Mouse (Mus musculus) midbrain, postnatal 0 days (tissue): ENCODE measurements around the gene Tff2. TPM values are rescaled to one million over a fixed set of nuclear protein-coding genes. Genes with fewer than 3 reads are reported as not detected.

ENCODE experiments used
- ATAC-seq: fragments of 200-750 bp; cut with Nextera tagmentation; 2 replicates; pipeline ENCODE4 v1.8.0; 2017; ENCODE audit warnings: moderate number of reproducible peaks, mild to moderate bottlenecking, moderate TSS enrichment, moderate library complexity; ENCODE audit not compliant: low FRiP score
- DNase-seq: peaks from one replicate; pipeline ENCODE4 v3.0.0-alpha.2; 2015; ENCODE audit warnings: low spot score
- H3K27ac ChIP-seq: fragments of 300-500 bp; sonication (generic); 2 replicates; pipeline ENCODE4 v1.5.1; 2014; ENCODE audit warnings: low read depth, mild to moderate bottlenecking, low read length, mixed read lengths
- H3K27me3 ChIP-seq: fragments of 300-500 bp; sonication (generic); 2 replicates; pipeline ENCODE4 v1.6.1; 2014; ENCODE audit warnings: low read length, control low read depth, mixed read lengths; ENCODE audit not compliant: insufficient read depth
- H3K36me3 ChIP-seq: fragments of 300-500 bp; sonication (generic); 2 replicates; pipeline ENCODE4 v1.6.1; 2014; ENCODE audit warnings: low read length, control low read depth, mixed read lengths; ENCODE audit not compliant: insufficient read depth
- H3K4me1 ChIP-seq: fragments of 300-500 bp; sonication (generic); 2 replicates; pipeline ENCODE4 v1.6.1; 2014; ENCODE audit warnings: mild to moderate bottlenecking, control low read depth, antibody characterized with exemption, low read length, mixed read lengths; ENCODE audit not compliant: insufficient read depth
- H3K4me2 ChIP-seq: fragments of 300-500 bp; sonication (generic); 2 replicates; pipeline ENCODE4 v1.6.1; 2014; ENCODE audit warnings: low read depth, mild to moderate bottlenecking, low read length, mixed read lengths; ENCODE audit not compliant: poor library complexity, severe bottlenecking
- H3K4me3 ChIP-seq: fragments of 300-500 bp; sonication (generic); 2 replicates; pipeline ENCODE4 v1.5.1; 2014; ENCODE audit warnings: low read depth, mild to moderate bottlenecking, low read length, moderate library complexity
- H3K9ac ChIP-seq: fragments of 300-500 bp; sonication (generic); replicated peaks from 2 replicates; pipeline ENCODE4 v1.6.1; 2014; ENCODE audit warnings: mild to moderate bottlenecking, low read length, moderate library complexity, mixed read lengths; ENCODE audit not compliant: poor library complexity, severe bottlenecking
- H3K9me3 ChIP-seq: fragments of 300-500 bp; sonication (generic); 2 replicates; pipeline ENCODE4 v1.6.1; 2016; ENCODE audit warnings: low read length, control low read depth
- CTCF ChIP-seq: IDR thresholded peaks from 2 replicates; pipeline ENCODE4 v1.5.1; 2016; ENCODE audit warnings: antibody characterized with exemption, mild to moderate bottlenecking
- WGBS: fragments of 180-500 bp; shearing (Covaris S2); extraction: QIAGEN DNeasy Blood & Tissue Kit; methylation state at CpG from one replicate; pipeline ENCODE4 v1.1.7; 2014; 5-methylcytosine and 5-hydroxymethylcytosine counted together
- polyA plus RNA-seq: library from polyadenylated mRNA; unstranded; fragments of >200 nt; fragmentation: Nextera tagmentation; extraction: Ambion mirVana; gene quantifications from 2 replicates; pipeline ENCODE4 v1.2.1, GENCODE M21; 2015
- total RNA-seq: library from RNA; depleted of rRNA; stranded (reverse); fragments of >200 nt; gene quantifications from 2 replicates; pipeline ENCODE4 v1.2.3, GENCODE M21; 2014

Gene Tff2
- total and polyA plus RNA-seq, 2 experiments from 2014 or later, result not detected

DNA sequence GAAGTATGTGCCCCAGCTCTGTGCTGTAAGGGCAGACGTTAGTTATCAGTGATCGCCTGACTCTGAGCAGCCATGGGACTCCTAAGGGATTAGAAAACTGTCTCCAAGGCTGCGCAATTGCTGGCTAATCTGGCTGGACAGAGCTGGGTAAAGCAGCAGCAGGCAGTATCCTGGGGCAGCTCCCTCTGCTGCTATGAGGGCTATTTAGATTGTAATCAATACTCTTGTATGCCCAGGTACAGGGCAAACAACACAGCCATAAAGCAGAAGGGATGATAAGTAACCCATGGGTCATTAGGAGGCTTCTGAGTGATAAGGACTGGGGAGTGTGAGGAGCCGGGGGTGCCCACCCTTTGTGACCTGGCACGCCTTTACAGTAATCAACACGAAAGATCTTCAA is 9.2 kb downstream of the Tff2 start:
- H3K4me3 ChIP-seq, result no peak overlapping the region
- H3K9ac ChIP-seq, result no peak overlapping the region
- H3K27ac ChIP-seq, result no peak overlapping the region
- WGBS, result 74% methylated on average over 6 of the region's 6 CpGs
- no peak for DNase-seq
- H3K27me3 ChIP-seq, result no peaks in the 10 kb centered on the region
- TF ChIP-seq CTCF, result no peak
- no peaks in the 10 kb centered on the region for H3K36me3 ChIP-seq
- H3K4me1 ChIP-seq, result no peaks in the 10 kb centered on the region
- no peaks in the 10 kb centered on the region for H3K9me3 ChIP-seq
- no peak for ATAC-seq
- no peak overlapping the region for H3K4me2 ChIP-seq

GRCm38 (mm10) chr17:31133776-31134175 is 10.3 kb downstream of the Tff2 start:
- H3K9ac ChIP-seq, result no peak overlapping the region
- WGBS, result 89% methylated on average over 15 of the region's 15 CpGs
- no peaks in the 10 kb centered on the region for H3K36me3 ChIP-seq
- H3K4me3 ChIP-seq, result no peak overlapping the region
- no peak for ATAC-seq
- no peak for TF ChIP-seq CTCF
- no peak for DNase-seq
- no peaks in the 10 kb centered on the region for H3K4me1 ChIP-seq
- H3K27ac ChIP-seq, result no peak overlapping the region
- no peaks in the 10 kb centered on the region for H3K27me3 ChIP-seq
- H3K4me2 ChIP-seq, result no peak overlapping the region
- H3K9me3 ChIP-seq, result no peaks in the 10 kb centered on the region

DNA sequence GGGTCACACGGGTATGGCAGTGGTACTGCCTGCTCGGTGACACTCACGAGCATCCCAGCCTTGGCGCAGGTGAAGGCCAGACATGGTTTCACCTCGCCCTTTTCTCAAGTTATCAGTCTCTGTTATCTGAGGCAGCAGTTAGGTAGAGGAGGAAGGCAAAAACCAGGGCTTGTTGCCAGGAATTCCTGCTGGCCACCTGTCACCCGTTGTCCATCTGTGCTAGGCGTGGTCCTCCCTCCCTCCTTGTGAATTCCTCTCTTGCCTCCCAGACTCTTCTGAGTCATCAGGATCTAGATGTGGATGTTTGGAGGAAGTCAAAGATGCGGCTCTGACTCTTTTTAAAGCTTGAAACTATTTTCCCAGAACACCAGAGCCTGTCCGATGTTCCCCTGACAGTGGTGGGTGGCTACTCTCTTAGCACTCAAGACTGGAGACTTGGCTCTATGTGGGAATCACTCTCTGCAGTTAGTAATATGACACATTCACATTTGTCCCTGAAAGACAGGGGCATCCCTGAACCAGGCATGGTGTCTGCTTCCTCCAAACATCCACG is 12.7 kb downstream of the Tff2 start:
- DNase-seq, result peak; percentile 31
- no peak for ATAC-seq
- Histone ChIP-seq H3K9ac (no peak overlapping the region), H3K4me2 (no peak overlapping the region), H3K27me3 (no peaks in the 10 kb centered on the region), H3K4me3 (no peak overlapping the region), H3K4me1 (no peaks in the 10 kb centered on the region), H3K36me3 (no peaks in the 10 kb centered on the region), H3K9me3 (no peaks in the 10 kb centered on the region), H3K27ac (no peak overlapping the region)
- no peak for TF ChIP-seq CTCF
- 90% methylated on average over 10 of the region's 10 CpGs for WGBS

GRCm38 (mm10) chr17:31129452-31129851 is 14.6 kb downstream of the Tff2 start, which contains the start of gene Tff3:
Gene Tff3 (minus strand): TSS chr17:31129646.
- no peak for TF ChIP-seq CTCF
- H3K9ac ChIP-seq, result no peak within 1 kb of the TSS
- no peak within 1 kb of the TSS for H3K27ac ChIP-seq
- H3K4me1 ChIP-seq, result no peaks in the 10 kb centered on the region
- H3K36me3 ChIP-seq, result no peaks in the 10 kb centered on the region
- no peak for ATAC-seq
- H3K4me2 ChIP-seq, result no peak within 1 kb of the TSS
- no peak within 1 kb of the TSS for H3K4me3 ChIP-seq
- no peaks in the 10 kb centered on the region for H3K9me3 ChIP-seq
- no peak for DNase-seq
- WGBS, result 19% methylated on average over 2 of the region's 2 CpGs
- H3K27me3 ChIP-seq, result no peaks in the 10 kb centered on the region

DNA sequence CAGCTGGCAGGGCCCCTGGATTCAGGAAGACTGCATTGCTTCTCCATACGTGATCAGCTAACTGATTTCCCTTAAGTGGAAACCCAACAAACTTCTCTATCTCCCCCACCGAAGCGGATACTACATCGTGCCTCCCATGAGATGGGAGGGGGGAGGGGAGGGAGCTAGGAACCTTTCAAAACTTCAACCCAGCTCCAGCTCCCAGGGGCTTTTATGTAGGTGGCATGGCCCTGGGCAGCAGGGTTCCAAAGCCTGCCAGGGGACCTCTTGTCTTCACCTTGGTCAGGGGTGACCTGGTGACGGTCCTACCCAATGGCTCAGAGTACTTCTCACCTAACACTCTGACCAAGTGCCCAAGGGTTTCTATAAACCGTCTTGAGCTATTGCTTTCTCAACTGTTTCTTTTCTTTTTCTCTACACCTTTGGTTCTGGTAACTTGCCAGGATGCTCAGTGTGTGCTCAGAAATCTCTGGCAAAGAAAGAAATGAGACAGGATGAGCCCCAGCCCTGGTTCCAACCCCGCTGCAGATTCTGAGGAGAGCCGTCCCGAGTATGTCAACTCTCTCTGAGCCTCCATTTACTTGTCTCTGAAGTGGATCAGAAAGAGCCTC is 15.3 kb downstream of the Tff2 start:
- DNase-seq, result no peak
- no peak for ATAC-seq
- TF ChIP-seq CTCF, result no peak
- no peak overlapping the region for H3K4me3 ChIP-seq
- H3K9me3 ChIP-seq, result no peaks in the 10 kb centered on the region
- no peak overlapping the region for H3K4me2 ChIP-seq
- no peak overlapping the region for H3K9ac ChIP-seq
- WGBS, result 84% methylated on average over 9 of the region's 9 CpGs
- no peaks in the 10 kb centered on the region for H3K27me3 ChIP-seq
- H3K4me1 ChIP-seq, result no peaks in the 10 kb centered on the region
- no peaks in the 10 kb centered on the region for H3K36me3 ChIP-seq
- H3K27ac ChIP-seq, result no peak overlapping the region

- WGBS, result 37% methylated on average over 9 of the region's 9 CpGs
- H3K9me3 ChIP-seq, result no peaks in the 10 kb centered on the region
Observed at GRCm38 (mm10) chr17:31125548-31126266, 18.4 kb downstream of the Tff2 start.

More at GRCm38 (mm10) chr17:31125548-31126266, 18.4 kb downstream of the Tff2 start:
- no peak overlapping the region for H3K9ac ChIP-seq
- no peak overlapping the region for H3K27ac ChIP-seq
- H3K4me1 ChIP-seq, result no peaks in the 10 kb centered on the region
- ATAC-seq, result peak; percentile 49; the same call in 1 of the 2 replicates
- no peaks in the 10 kb centered on the region for H3K36me3 ChIP-seq
- no peaks in the 10 kb centered on the region for H3K27me3 ChIP-seq
- no peak overlapping the region for H3K4me3 ChIP-seq
- no peak overlapping the region for H3K4me2 ChIP-seq
- no peak for TF ChIP-seq CTCF
- DNase-seq, result peak; percentile 85
